Mouse (Mus musculus): Measurements from ENCODE around the gene Gpr155. TPM values are rescaled to one million over a fixed set of nuclear protein-coding genes. Genes with fewer than 3 reads are reported as not detected.

Gene Gpr155
- polyA plus RNA-seq, 1 experiment from 2014 or later: 6.5 TPM

DNA sequence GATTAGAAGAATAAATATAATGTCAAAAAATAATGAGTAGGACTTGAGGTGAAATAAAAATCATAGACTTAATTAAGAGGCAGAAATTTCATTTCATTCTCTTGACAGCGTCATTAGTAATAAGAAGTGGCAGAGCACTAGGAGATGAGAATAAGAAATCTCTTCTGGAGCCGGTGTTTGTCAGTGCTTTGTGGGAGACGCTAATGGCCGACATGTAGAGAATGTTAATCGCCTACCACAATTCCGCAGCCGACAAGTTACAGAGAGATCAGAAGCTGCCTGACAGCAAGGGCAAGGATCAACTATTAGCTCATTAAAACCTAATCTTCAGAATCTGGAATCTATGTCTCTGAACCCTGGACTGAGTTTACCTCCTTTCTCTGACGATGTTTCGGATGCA is 38.6 kb downstream of the Gpr155 start:
- H3K4me1 ChIP-seq (ENCODE audit: control insufficient read depth, insufficient read depth, low read length): peaks cover 5% of the 10 kb centered on the region
- no peaks in the 10 kb centered on the region for H3K36me3 ChIP-seq (ENCODE audit: control insufficient read depth, insufficient read depth, low read length)
- H3K9me3 ChIP-seq (replicated peaks; ENCODE audit: control insufficient read depth, low read length): no peaks in the 10 kb centered on the region
- H3K4me3 ChIP-seq (replicated peaks; ENCODE audit: low read length): no peak overlapping the region
- H3K4me2 ChIP-seq (ENCODE audit: low read depth, low read length): no peak overlapping the region
- H3K27ac ChIP-seq (ENCODE audit: low read length): no peak overlapping the region
- no peak for ATAC-seq (ENCODE audit: insufficient read depth, low FRiP score)
- no peaks in the 10 kb centered on the region for H3K27me3 ChIP-seq (ENCODE audit: control insufficient read depth, insufficient read depth, low read length)
- no peak overlapping the region for H3K9ac ChIP-seq (ENCODE audit: low read length)
- WGBS: 73% methylated on average over 9 of the region's 9 CpGs

DNA sequence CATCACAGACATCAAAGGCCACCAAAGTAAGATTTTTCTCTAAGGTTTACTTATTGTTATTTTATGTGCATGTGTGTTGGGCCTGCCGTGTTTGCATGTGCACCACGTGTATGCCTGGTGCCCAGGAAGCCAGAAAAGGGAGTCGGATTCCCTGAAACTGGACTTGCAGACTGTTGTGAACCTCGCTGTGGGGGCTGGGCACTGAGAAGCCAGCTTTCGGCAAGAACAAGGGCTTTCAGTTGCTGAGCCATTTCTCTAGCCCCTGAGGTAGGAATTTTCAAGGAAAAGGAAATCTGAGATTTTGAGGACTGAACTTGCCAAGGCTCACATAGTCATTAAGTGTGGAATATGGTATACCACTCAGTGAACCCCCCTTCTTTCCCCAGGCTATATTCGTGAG is 39.2 kb downstream of the Gpr155 start:
- Histone ChIP-seq H3K27ac (ENCODE audit: low read length) (no peak overlapping the region), H3K4me3 (replicated peaks; ENCODE audit: low read length) (no peak overlapping the region), H3K4me1 (ENCODE audit: control insufficient read depth, insufficient read depth, low read length) (peaks cover 5% of the 10 kb centered on the region), H3K4me2 (ENCODE audit: low read depth, low read length) (no peak overlapping the region), H3K27me3 (ENCODE audit: control insufficient read depth, insufficient read depth, low read length) (no peaks in the 10 kb centered on the region), H3K9ac (ENCODE audit: low read length) (no peak overlapping the region), H3K9me3 (replicated peaks; ENCODE audit: control insufficient read depth, low read length) (no peaks in the 10 kb centered on the region), H3K36me3 (ENCODE audit: control insufficient read depth, insufficient read depth, low read length) (no peaks in the 10 kb centered on the region)
- no peak for ATAC-seq (ENCODE audit: insufficient read depth, low FRiP score)
- WGBS: 65% methylated on average over 6 of the region's 6 CpGs

- no peaks in the 10 kb centered on the region for H3K36me3 ChIP-seq (ENCODE audit: control insufficient read depth, insufficient read depth, low read length)
- H3K9ac ChIP-seq (ENCODE audit: low read length): no peak overlapping the region
- no peaks in the 10 kb centered on the region for H3K9me3 ChIP-seq (replicated peaks; ENCODE audit: control insufficient read depth, low read length)
- no peak for ATAC-seq (ENCODE audit: insufficient read depth, low FRiP score)
- no peaks in the 10 kb centered on the region for H3K27me3 ChIP-seq (ENCODE audit: control insufficient read depth, insufficient read depth, low read length)
- H3K4me1 ChIP-seq (ENCODE audit: control insufficient read depth, insufficient read depth, low read length): peaks cover under 1% of the 10 kb centered on the region; the same call in 1 of the 2 replicates
- no peak overlapping the region for H3K4me3 ChIP-seq (replicated peaks; ENCODE audit: low read length)
- WGBS: 62% methylated on average over 13 of the region's 13 CpGs
- H3K4me2 ChIP-seq (ENCODE audit: low read depth, low read length): no peak overlapping the region
- H3K27ac ChIP-seq (ENCODE audit: low read length): no peak overlapping the region
These were observed 39.9 kb downstream of the Gpr155 start for GRCm38 (mm10) chr2:73346345-73347086.

GRCm38 (mm10) chr2:73345204-73345603 is 41.2 kb downstream of the Gpr155 start:
- H3K9me3 ChIP-seq (replicated peaks; ENCODE audit: control insufficient read depth, low read length): no peaks in the 10 kb centered on the region
- no peak for ATAC-seq (ENCODE audit: insufficient read depth, low FRiP score)
- H3K36me3 ChIP-seq (ENCODE audit: control insufficient read depth, insufficient read depth, low read length): no peaks in the 10 kb centered on the region
- H3K4me2 ChIP-seq (ENCODE audit: low read depth, low read length): no peak overlapping the region
- H3K27me3 ChIP-seq (ENCODE audit: control insufficient read depth, insufficient read depth, low read length): no peaks in the 10 kb centered on the region
- 85% methylated on average over 4 of the region's 4 CpGs for WGBS
- no peaks in the 10 kb centered on the region for H3K4me1 ChIP-seq (ENCODE audit: control insufficient read depth, insufficient read depth, low read length)
- no peak overlapping the region for H3K9ac ChIP-seq (ENCODE audit: low read length)
- H3K27ac ChIP-seq (ENCODE audit: low read length): no peak overlapping the region
- H3K4me3 ChIP-seq (replicated peaks; ENCODE audit: low read length): no peak overlapping the region

- H3K27ac ChIP-seq (ENCODE audit: low read length): no peak overlapping the region
- 82% methylated on average over 5 of the region's 5 CpGs for WGBS
- H3K4me2 ChIP-seq (ENCODE audit: low read depth, low read length): no peak overlapping the region
- no peak for ATAC-seq (ENCODE audit: insufficient read depth, low FRiP score)
- H3K4me3 ChIP-seq (replicated peaks; ENCODE audit: low read length): no peak overlapping the region
- no peaks in the 10 kb centered on the region for H3K36me3 ChIP-seq (ENCODE audit: control insufficient read depth, insufficient read depth, low read length)
- no peaks in the 10 kb centered on the region for H3K27me3 ChIP-seq (ENCODE audit: control insufficient read depth, insufficient read depth, low read length)
- H3K9me3 ChIP-seq (replicated peaks; ENCODE audit: control insufficient read depth, low read length): no peaks in the 10 kb centered on the region
- no peak overlapping the region for H3K9ac ChIP-seq (ENCODE audit: low read length)
- no peaks in the 10 kb centered on the region for H3K4me1 ChIP-seq (ENCODE audit: control insufficient read depth, insufficient read depth, low read length)
These were observed 42.7 kb downstream of the Gpr155 start for GRCm38 (mm10) chr2:73343701-73344100.

DNA sequence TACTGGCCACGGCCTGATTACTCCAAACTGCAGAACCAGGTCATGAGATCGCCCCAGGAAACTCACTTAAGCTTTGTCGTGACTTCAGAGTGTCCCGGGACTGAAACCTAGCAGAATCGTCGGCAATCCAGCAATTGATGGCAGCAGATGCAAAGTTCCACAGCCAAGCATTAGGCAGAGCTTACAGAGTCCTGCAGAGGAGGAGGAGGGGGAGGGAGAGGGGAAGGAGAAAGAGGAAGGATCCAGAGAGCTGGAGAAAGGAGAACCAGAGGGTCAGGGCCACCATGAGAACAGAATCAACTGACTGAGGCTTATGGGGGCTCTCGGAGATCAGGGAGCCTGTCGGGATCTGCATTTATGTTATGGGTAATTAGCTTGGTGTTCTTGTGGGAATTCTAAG is 48.0 kb downstream of the Gpr155 start:
- H3K27me3 ChIP-seq (ENCODE audit: control insufficient read depth, insufficient read depth, low read length): no peaks in the 10 kb centered on the region
- H3K27ac ChIP-seq (ENCODE audit: low read length): no peak overlapping the region
- no peaks in the 10 kb centered on the region for H3K36me3 ChIP-seq (ENCODE audit: control insufficient read depth, insufficient read depth, low read length)
- H3K4me1 ChIP-seq (ENCODE audit: control insufficient read depth, insufficient read depth, low read length): no peaks in the 10 kb centered on the region
- H3K9me3 ChIP-seq (replicated peaks; ENCODE audit: control insufficient read depth, low read length): no peaks in the 10 kb centered on the region
- no peak overlapping the region for H3K9ac ChIP-seq (ENCODE audit: low read length)
- H3K4me3 ChIP-seq (replicated peaks; ENCODE audit: low read length): no peak overlapping the region
- no peak for ATAC-seq (ENCODE audit: insufficient read depth, low FRiP score)
- WGBS: 73% methylated on average over 8 of the region's 8 CpGs
- H3K4me2 ChIP-seq (ENCODE audit: low read depth, low read length): no peak overlapping the region

- no peaks in the 10 kb centered on the region for H3K27me3 ChIP-seq (ENCODE audit: control insufficient read depth, insufficient read depth, low read length)
- no peak overlapping the region for H3K9ac ChIP-seq (ENCODE audit: low read length)
- WGBS: 79% methylated on average over 3 of the region's 3 CpGs
- H3K9me3 ChIP-seq (replicated peaks; ENCODE audit: control insufficient read depth, low read length): no peaks in the 10 kb centered on the region
- no peak overlapping the region for H3K4me2 ChIP-seq (ENCODE audit: low read depth, low read length)
- ATAC-seq (ENCODE audit: insufficient read depth, low FRiP score): no peak
- H3K4me1 ChIP-seq (ENCODE audit: control insufficient read depth, insufficient read depth, low read length): no peaks in the 10 kb centered on the region
- no peaks in the 10 kb centered on the region for H3K36me3 ChIP-seq (ENCODE audit: control insufficient read depth, insufficient read depth, low read length)
- H3K27ac ChIP-seq (ENCODE audit: low read length): no peak overlapping the region
- no peak overlapping the region for H3K4me3 ChIP-seq (replicated peaks; ENCODE audit: low read length)
These were observed 50.4 kb downstream of the Gpr155 start for GRCm38 (mm10) chr2:73335949-73336348.

GRCm38 (mm10) chr2:73325871-73326270 is 60.5 kb downstream of the Gpr155 start:
- no peaks in the 10 kb centered on the region for H3K27me3 ChIP-seq (ENCODE audit: control insufficient read depth, insufficient read depth, low read length)
- no peak overlapping the region for H3K4me3 ChIP-seq (replicated peaks; ENCODE audit: low read length)
- H3K27ac ChIP-seq (ENCODE audit: low read length): no peak overlapping the region
- H3K4me2 ChIP-seq (ENCODE audit: low read depth, low read length): no peak overlapping the region
- no peak overlapping the region for H3K9ac ChIP-seq (ENCODE audit: low read length)
- H3K36me3 ChIP-seq (ENCODE audit: control insufficient read depth, insufficient read depth, low read length): no peaks in the 10 kb centered on the region
- WGBS: 89% methylated on average over 5 of the region's 5 CpGs
- no peak for ATAC-seq (ENCODE audit: insufficient read depth, low FRiP score)
- no peaks in the 10 kb centered on the region for H3K9me3 ChIP-seq (replicated peaks; ENCODE audit: control insufficient read depth, low read length)
- no peaks in the 10 kb centered on the region for H3K4me1 ChIP-seq (ENCODE audit: control insufficient read depth, insufficient read depth, low read length)

- WGBS: 61% methylated on average over 12 of the region's 12 CpGs
- ATAC-seq (ENCODE audit: insufficient read depth, low FRiP score): no peak
- Histone ChIP-seq H3K27me3 (ENCODE audit: control insufficient read depth, insufficient read depth, low read length) (no peaks in the 10 kb centered on the region), H3K9ac (ENCODE audit: low read length) (no peak overlapping the region), H3K27ac (ENCODE audit: low read length) (no peak overlapping the region), H3K4me2 (ENCODE audit: low read depth, low read length) (no peak overlapping the region), H3K9me3 (replicated peaks; ENCODE audit: control insufficient read depth, low read length) (no peaks in the 10 kb centered on the region), H3K4me3 (replicated peaks; ENCODE audit: low read length) (no peak overlapping the region), H3K36me3 (ENCODE audit: control insufficient read depth, insufficient read depth, low read length) (no peaks in the 10 kb centered on the region), H3K4me1 (ENCODE audit: control insufficient read depth, insufficient read depth, low read length) (no peaks in the 10 kb centered on the region)
These were observed 63.4 kb downstream of the Gpr155 start for GRCm38 (mm10) chr2:73322991-73323390.
